Mouse (Mus musculus) brain, embryonic 14.5 days (tissue): Measurements from ENCODE around the gene 4930568D16Rik. TPM values are rescaled to one million over a fixed set of nuclear protein-coding genes. Genes with fewer than 3 reads are reported as not detected.

ENCODE experiments used
- DNase-seq: peaks from one replicate; pipeline ENCODE4 v3.0.0-alpha.2; 2011; ENCODE audit warnings: low read depth
- CTCF ChIP-seq: fragments of 200-500 bp; IDR thresholded peaks from 2 replicates; pipeline ENCODE4 v1.5.1; 2012; ENCODE audit warnings: inconsistent platforms, mild to moderate bottlenecking, moderate library complexity, borderline replicate concordance; ENCODE audit not compliant: insufficient read depth, insufficient read length; ENCODE audit errors: extremely low read depth
- POLR2A ChIP-seq: fragments of 200-500 bp; IDR thresholded peaks from 2 replicates; pipeline ENCODE4 v1.6.1; 2012; ENCODE audit warnings: mild to moderate bottlenecking, inconsistent platforms, borderline replicate concordance; ENCODE audit not compliant: poor library complexity, insufficient read depth, insufficient read length, severe bottlenecking; ENCODE audit errors: extremely low read depth
- polyA plus RNA-seq: library from polyadenylated mRNA; depleted of rRNA; stranded (reverse); fragments of >200 nt; gene quantifications from 2 replicates; pipeline ENCODE4 v1.2.3, GENCODE M21; 2012

4930568D16Rik gene
- polyA plus RNA-seq, 1 experiment: not detected

- no peak for TF ChIP-seq CTCF
Measured at GRCm38 (mm10) chr2:35338707-35339106, 28.8 kb downstream of the 4930568D16Rik start.

GRCm38 (mm10) chr2:35338036-35338435 is 29.5 kb downstream of the 4930568D16Rik start:
- TF ChIP-seq CTCF (no peak), POLR2A (no peak)
- DNase-seq: no peak

More at GRCm38 (mm10) chr2:35338707-35339106, 28.8 kb downstream of the 4930568D16Rik start:
- DNase-seq: no peak

GRCm38 (mm10) chr2:35337419-35337818 is 30.1 kb downstream of the 4930568D16Rik start:
- TF ChIP-seq POLR2A (no peak), CTCF (no peak)

GRCm38 (mm10) chr2:35336388-35337280 is 30.9 kb downstream of the 4930568D16Rik start, which contains the start of gene Stom:
Stom (minus strand) TSS chr2:35336976.
- peak; percentile 99 for DNase-seq

More at GRCm38 (mm10) chr2:35337419-35337818, 30.1 kb downstream of the 4930568D16Rik start:
- DNase-seq: no peak

GRCm38 (mm10) chr2:35335620-35336019 is 31.9 kb downstream of the 4930568D16Rik start:
- TF ChIP-seq CTCF: no peak
- no peak for TF ChIP-seq POLR2A
- DNase-seq: peak; percentile 11

More at GRCm38 (mm10) chr2:35336388-35337280, 30.9 kb downstream of the 4930568D16Rik start, which contains the start of gene Stom:
- TF ChIP-seq CTCF (no peak), POLR2A (0 out of 2 replicates have a peak, but pooled peaks have one; percentile 5)

- no peak for DNase-seq
- no peak for TF ChIP-seq CTCF
- TF ChIP-seq POLR2A: no peak
Measured at GRCm38 (mm10) chr2:35333670-35334069, 33.9 kb downstream of the 4930568D16Rik start.

- no peak for TF ChIP-seq POLR2A
- no peak for TF ChIP-seq CTCF
Measured at GRCm38 (mm10) chr2:35331205-35331604, 36.3 kb downstream of the 4930568D16Rik start.

GRCm38 (mm10) chr2:35329061-35329460 is 38.5 kb downstream of the 4930568D16Rik start:
- no peak for TF ChIP-seq CTCF
- TF ChIP-seq POLR2A: no peak
- DNase-seq: no peak

More at GRCm38 (mm10) chr2:35331205-35331604, 36.3 kb downstream of the 4930568D16Rik start:
- no peak for DNase-seq

- DNase-seq: no peak
- TF ChIP-seq POLR2A (no peak), CTCF (no peak)
Measured at GRCm38 (mm10) chr2:35328064-35328792, 39.3 kb downstream of the 4930568D16Rik start.

GRCm38 (mm10) chr2:35327583-35327982 is 39.9 kb downstream of the 4930568D16Rik start:
- DNase-seq: no peak
- TF ChIP-seq POLR2A (no peak), CTCF (no peak)

- TF ChIP-seq POLR2A (no peak), CTCF (no peak)
- DNase-seq: no peak
Measured at GRCm38 (mm10) chr2:35326931-35327330, 40.6 kb downstream of the 4930568D16Rik start.

- DNase-seq: no peak
Measured at GRCm38 (mm10) chr2:35325930-35326329, 41.6 kb downstream of the 4930568D16Rik start.

GRCm38 (mm10) chr2:35322404-35323164 is 44.9 kb downstream of the 4930568D16Rik start:
- DNase-seq: peak; percentile 84
- TF ChIP-seq POLR2A (no peak), CTCF (no peak)

More at GRCm38 (mm10) chr2:35325930-35326329, 41.6 kb downstream of the 4930568D16Rik start:
- no peak for TF ChIP-seq POLR2A
- TF ChIP-seq CTCF: no peak

- TF ChIP-seq POLR2A (no peak), CTCF (no peak)
- DNase-seq: no peak
Measured at GRCm38 (mm10) chr2:35320399-35320798, 47.1 kb downstream of the 4930568D16Rik start.
